Mouse (Mus musculus): ENCODE data around the gene Trim63. TPM values are rescaled to one million over a fixed set of nuclear protein-coding genes. Genes with fewer than 3 reads are reported as not detected.

Trim63 gene
- polyA plus RNA-seq, 1 experiment from 2014 or later, result 0.23 TPM

DNA sequence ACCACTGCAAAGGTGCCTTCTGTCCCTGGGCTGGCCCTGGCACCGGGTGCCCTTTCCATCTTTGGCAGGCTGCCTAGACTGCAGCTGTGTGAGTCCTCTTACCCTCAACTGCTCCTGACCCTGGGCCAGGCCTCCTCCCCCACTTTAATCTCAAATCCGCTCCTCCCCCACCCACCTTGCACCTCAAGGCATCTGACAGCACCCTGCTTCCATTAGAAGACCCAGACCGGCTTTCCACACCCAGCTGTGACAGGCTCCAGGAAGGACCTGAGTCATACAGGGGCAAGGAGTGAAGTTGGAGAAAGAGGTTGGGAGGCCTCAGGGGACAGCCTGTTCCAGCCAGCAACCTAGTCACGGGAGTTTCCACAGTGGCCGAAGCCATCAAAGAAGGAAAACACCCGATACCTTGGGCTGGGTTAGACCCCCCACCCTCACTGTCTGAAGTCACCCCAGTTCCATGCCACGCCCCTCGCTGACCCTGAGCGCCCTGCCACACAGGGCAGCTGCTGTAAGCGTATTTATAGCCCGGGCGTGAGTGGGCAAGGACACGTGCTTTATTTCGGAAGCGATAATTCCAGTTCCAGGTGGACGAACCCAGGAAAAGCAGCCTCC is 41.0 kb downstream of the Trim63 start:
- 57% methylated on average over 16 of the region's 16 CpGs for WGBS
- no peak overlapping the region for H3K9ac ChIP-seq
- ATAC-seq (ENCODE audit: low FRiP score), result no peak

DNA sequence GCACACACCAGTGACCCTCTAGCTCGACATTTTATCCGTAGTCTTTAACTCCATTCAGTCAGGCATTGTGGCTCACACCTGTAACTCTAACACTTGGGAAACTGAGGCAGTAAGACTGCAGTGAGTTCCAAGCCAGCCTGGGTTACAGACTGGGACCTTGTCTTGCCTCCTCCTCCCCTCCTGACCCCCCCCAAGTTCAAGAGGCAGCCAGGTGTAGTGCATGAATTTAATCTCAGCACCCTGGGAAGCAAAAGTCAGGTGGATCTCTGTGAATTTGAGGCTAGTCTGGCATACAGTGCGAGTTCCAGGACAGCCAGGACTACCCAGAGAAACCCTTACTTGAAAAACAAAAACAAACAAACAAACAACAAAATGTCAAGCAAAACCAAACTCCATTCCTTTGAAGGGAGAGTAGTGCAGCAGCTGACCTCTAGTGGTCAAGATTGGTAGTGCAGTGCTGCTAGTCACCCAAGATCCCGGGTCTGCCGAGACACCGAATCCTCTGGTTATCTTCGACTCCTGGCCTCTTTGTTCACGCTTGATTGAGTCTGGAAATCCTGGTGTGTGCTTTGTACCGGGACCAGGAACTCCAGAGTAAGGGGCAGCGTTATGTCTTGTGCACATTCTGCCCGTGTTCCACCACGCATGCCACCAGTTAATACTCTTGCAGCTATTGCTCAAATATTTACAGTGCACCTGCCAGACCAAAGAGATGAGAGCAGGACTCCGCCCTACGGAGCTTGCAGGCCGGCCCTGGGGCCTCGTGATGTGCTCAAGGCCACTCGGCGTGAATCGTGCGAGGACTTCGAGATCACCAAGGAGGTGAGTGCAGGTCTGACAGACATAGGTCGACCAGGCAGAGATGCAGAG is 41.9 kb downstream of the Trim63 start:
- WGBS, result 21% methylated on average over 22 of the region's 22 CpGs
- Histone ChIP-seq H3K9ac (peak overlapping the region; percentile 55), H3K4me2 (replicated peaks) (peak overlapping the region; percentile 46), H3K27me3 (ENCODE audit: control insufficient read depth, insufficient read depth, low read length) (no peaks in the 10 kb centered on the region), H3K36me3 (replicated peaks; ENCODE audit: control insufficient read depth, insufficient read depth) (no peaks in the 10 kb centered on the region), H3K27ac (no peak overlapping the region), H3K4me3 (replicated peaks; ENCODE audit: low read length) (peak overlapping the region; percentile 17), H3K4me1 (replicated peaks; ENCODE audit: control insufficient read depth, insufficient read depth, low read length) (no peaks in the 10 kb centered on the region), H3K9me3 (ENCODE audit: control insufficient read depth, low read length) (no peaks in the 10 kb centered on the region)
- DNase-seq (ENCODE audit: low spot score) (peak; percentile 91), ATAC-seq (ENCODE audit: low FRiP score) (no peak)

More for the DNA sequence above, 41.0 kb downstream of the Trim63 start:
- Histone ChIP-seq H3K36me3 (replicated peaks; ENCODE audit: control insufficient read depth, insufficient read depth) (no peaks in the 10 kb centered on the region), H3K4me1 (replicated peaks; ENCODE audit: control insufficient read depth, insufficient read depth, low read length) (no peaks in the 10 kb centered on the region), H3K27me3 (ENCODE audit: control insufficient read depth, insufficient read depth, low read length) (no peaks in the 10 kb centered on the region), H3K4me3 (replicated peaks; ENCODE audit: low read length) (no peak overlapping the region), H3K4me2 (replicated peaks) (no peak overlapping the region), H3K27ac (no peak overlapping the region), H3K9me3 (ENCODE audit: control insufficient read depth, low read length) (no peaks in the 10 kb centered on the region)
- no peak for DNase-seq (ENCODE audit: low spot score)

DNA sequence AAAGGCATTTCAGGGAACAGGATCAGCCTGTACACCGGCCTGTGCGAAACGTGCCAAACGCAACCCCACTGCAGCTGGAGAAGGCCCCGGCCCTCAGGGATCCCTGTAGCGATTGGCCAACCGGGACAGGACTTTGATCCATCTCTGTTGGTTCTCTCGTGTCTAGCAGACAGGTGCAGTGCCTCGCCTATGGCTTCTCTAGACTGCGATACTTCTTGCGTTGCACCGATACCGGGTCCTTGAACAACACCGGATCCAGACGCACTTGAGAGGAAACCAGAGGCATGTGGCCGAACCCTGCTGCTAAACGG is 42.5 kb downstream of the Trim63 start:
- Histone ChIP-seq H3K9ac (peak overlapping the region; percentile 55), H3K36me3 (replicated peaks; ENCODE audit: control insufficient read depth, insufficient read depth) (no peaks in the 10 kb centered on the region), H3K4me3 (replicated peaks; ENCODE audit: low read length) (peak overlapping the region; percentile 17), H3K4me2 (replicated peaks) (peak overlapping the region; percentile 46), H3K4me1 (replicated peaks; ENCODE audit: control insufficient read depth, insufficient read depth, low read length) (no peaks in the 10 kb centered on the region), H3K9me3 (ENCODE audit: control insufficient read depth, low read length) (no peaks in the 10 kb centered on the region), H3K27ac (no peak overlapping the region), H3K27me3 (ENCODE audit: control insufficient read depth, insufficient read depth, low read length) (no peaks in the 10 kb centered on the region)
- WGBS, result 44% methylated on average over 17 of the region's 17 CpGs
- no peak for DNase-seq (ENCODE audit: low spot score)
- no peak for ATAC-seq (ENCODE audit: low FRiP score)

DNA sequence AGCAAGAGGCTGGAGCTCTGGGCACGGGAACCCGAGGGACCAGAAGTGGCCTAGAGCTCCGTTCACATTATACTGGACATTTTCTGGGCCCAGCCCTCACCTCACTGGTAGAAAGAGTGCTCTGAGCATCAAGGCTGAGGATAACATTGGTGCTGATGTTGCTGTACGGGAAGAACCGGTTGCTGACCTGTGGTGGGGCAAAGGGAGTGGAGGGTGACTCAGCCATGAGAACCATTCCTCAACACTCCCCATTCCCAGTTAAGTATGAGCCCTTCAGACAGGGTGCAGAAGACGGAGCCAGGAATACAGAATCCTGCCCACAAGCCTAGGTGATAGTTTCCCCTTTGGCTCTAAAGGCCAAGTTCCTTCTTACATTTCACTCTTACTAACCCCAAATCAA is 44.7 kb downstream of the Trim63 start:
- WGBS, result 90% methylated on average over 6 of the region's 6 CpGs
- Histone ChIP-seq H3K4me3 (replicated peaks; ENCODE audit: low read length) (no peak overlapping the region), H3K36me3 (replicated peaks; ENCODE audit: control insufficient read depth, insufficient read depth) (no peaks in the 10 kb centered on the region), H3K27me3 (ENCODE audit: control insufficient read depth, insufficient read depth, low read length) (no peaks in the 10 kb centered on the region), H3K9ac (no peak overlapping the region), H3K27ac (no peak overlapping the region), H3K9me3 (ENCODE audit: control insufficient read depth, low read length) (no peaks in the 10 kb centered on the region), H3K4me1 (replicated peaks; ENCODE audit: control insufficient read depth, insufficient read depth, low read length) (no peaks in the 10 kb centered on the region), H3K4me2 (replicated peaks) (no peak overlapping the region)
- ATAC-seq (ENCODE audit: low FRiP score), result no peak
- no peak for DNase-seq (ENCODE audit: low spot score)

DNA sequence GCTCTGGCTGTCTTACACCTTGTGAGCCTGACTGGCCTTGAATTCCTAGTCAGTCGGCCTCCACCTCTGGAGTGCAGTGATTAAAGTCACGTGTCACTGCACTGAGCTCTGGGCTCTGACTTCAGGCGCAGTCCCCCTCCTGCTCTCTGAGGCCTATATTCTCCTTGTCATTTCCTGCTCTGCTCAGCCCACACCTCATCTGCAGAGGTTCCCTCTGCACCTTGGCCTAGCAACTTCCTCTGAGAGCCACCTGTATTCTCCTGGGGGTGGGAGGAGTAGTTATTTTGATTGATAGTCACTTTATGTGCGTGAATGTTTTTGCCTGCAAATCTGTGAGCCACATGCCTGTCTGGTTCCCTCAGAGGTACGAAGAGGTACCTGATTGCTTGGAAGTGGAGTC is 46.3 kb downstream of the Trim63 start:
- Histone ChIP-seq H3K4me1 (replicated peaks; ENCODE audit: control insufficient read depth, insufficient read depth, low read length) (no peaks in the 10 kb centered on the region), H3K9ac (no peak overlapping the region), H3K27me3 (ENCODE audit: control insufficient read depth, insufficient read depth, low read length) (no peaks in the 10 kb centered on the region; the same call in 1 of the 2 replicates), H3K9me3 (ENCODE audit: control insufficient read depth, low read length) (no peaks in the 10 kb centered on the region), H3K4me2 (replicated peaks) (no peak overlapping the region), H3K27ac (no peak overlapping the region), H3K36me3 (replicated peaks; ENCODE audit: control insufficient read depth, insufficient read depth) (no peaks in the 10 kb centered on the region), H3K4me3 (replicated peaks; ENCODE audit: low read length) (no peak overlapping the region)
- 57% methylated on average over 5 of the region's 5 CpGs for WGBS
- ATAC-seq (ENCODE audit: low FRiP score), result no peak
- DNase-seq (ENCODE audit: low spot score), result no peak

DNA sequence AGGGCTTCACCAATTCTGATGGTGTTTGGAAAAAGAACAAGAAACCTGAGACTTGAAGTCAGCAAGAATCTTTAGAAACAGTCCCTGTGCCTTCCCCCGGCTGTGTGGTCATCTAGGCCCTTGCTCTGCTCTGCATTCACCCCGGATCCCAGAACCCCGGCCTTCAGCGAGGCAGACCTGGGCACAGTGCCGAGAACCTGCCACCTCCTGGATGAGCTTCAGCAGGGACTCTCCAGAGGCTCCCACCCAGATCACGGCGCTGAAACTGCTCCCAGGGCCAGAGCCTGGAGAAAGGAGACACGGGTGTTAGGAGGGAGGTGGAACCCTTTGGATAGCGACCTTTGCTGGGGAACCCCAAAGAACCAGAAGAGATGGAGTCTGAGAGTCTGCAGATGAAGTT is 47.2 kb downstream of the Trim63 start:
- no peak overlapping the region for H3K4me3 ChIP-seq (replicated peaks; ENCODE audit: low read length)
- no peaks in the 10 kb centered on the region for H3K36me3 ChIP-seq (replicated peaks; ENCODE audit: control insufficient read depth, insufficient read depth)
- ATAC-seq (ENCODE audit: low FRiP score) (no peak), DNase-seq (ENCODE audit: low spot score) (no peak)
- H3K27me3 ChIP-seq (ENCODE audit: control insufficient read depth, insufficient read depth, low read length), result no peaks in the 10 kb centered on the region; the same call in 1 of the 2 replicates
- no peaks in the 10 kb centered on the region for H3K9me3 ChIP-seq (ENCODE audit: control insufficient read depth, low read length)
- H3K4me1 ChIP-seq (replicated peaks; ENCODE audit: control insufficient read depth, insufficient read depth, low read length), result no peaks in the 10 kb centered on the region
- H3K27ac ChIP-seq, result no peak overlapping the region
- WGBS, result 69% methylated on average over 9 of the region's 9 CpGs
- H3K4me2 ChIP-seq (replicated peaks), result no peak overlapping the region
- H3K9ac ChIP-seq, result no peak overlapping the region

DNA sequence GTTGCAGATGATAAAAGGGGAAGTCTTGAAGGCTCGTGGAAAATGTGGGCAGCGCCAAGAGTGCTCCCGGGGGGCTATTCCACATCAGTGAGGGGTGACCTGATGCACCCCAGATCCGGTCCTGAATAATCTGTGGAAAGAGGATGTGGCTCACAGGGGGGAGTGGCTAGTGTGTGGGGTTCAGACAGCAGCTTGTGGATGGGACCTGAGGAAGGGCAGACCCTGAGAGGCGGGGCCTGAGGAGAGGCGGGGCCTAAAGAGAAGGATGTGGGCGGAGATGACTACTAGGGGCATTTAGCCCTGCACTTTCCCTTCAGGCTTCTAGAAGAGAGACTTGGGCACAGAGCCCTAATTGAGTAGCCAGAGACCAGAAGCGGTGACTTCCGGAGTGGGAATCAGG is 47.7 kb downstream of the Trim63 start:
- DNase-seq (ENCODE audit: low spot score), result no peak
- H3K4me3 ChIP-seq (replicated peaks; ENCODE audit: low read length), result no peak overlapping the region
- H3K36me3 ChIP-seq (replicated peaks; ENCODE audit: control insufficient read depth, insufficient read depth), result no peaks in the 10 kb centered on the region

DNA sequence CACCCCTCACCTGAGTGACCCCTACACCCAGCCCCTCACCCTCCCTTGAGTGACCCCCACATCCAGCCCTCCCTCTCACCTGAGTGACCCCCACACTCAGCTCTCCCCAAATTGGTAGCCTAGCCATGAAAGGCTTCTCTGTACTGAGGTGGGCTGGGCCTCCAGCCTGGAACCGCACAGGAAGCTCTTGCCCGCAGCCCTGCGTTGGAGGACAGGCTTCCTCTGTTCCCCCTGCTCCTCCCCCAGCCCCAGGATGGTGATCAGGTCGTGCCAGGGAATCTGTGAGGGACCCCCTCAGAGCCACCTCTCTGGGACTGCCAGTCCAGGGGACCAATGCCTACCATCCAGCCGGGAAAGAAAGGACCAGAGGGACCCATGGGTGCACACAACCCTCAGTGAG is 50.4 kb downstream of the Trim63 start:
- Histone ChIP-seq H3K27ac (no peak overlapping the region), H3K4me3 (replicated peaks; ENCODE audit: low read length) (no peak overlapping the region), H3K9ac (no peak overlapping the region), H3K36me3 (replicated peaks; ENCODE audit: control insufficient read depth, insufficient read depth) (no peaks in the 10 kb centered on the region), H3K4me2 (replicated peaks) (no peak overlapping the region), H3K9me3 (ENCODE audit: control insufficient read depth, low read length) (no peaks in the 10 kb centered on the region), H3K27me3 (ENCODE audit: control insufficient read depth, insufficient read depth, low read length) (peaks cover 18% of the 10 kb centered on the region), H3K4me1 (replicated peaks; ENCODE audit: control insufficient read depth, insufficient read depth, low read length) (no peaks in the 10 kb centered on the region)
- no peak for ATAC-seq (ENCODE audit: low FRiP score)
- 40% methylated on average over 5 of the region's 5 CpGs for WGBS
- no peak for DNase-seq (ENCODE audit: low spot score)

More for the DNA sequence above, 47.7 kb downstream of the Trim63 start:
- H3K4me2 ChIP-seq (replicated peaks), result no peak overlapping the region
- WGBS, result 21% methylated on average over 9 of the region's 9 CpGs
- no peak overlapping the region for H3K27ac ChIP-seq
- H3K9me3 ChIP-seq (ENCODE audit: control insufficient read depth, low read length), result no peaks in the 10 kb centered on the region
- ATAC-seq (ENCODE audit: low FRiP score), result no peak
- H3K4me1 ChIP-seq (replicated peaks; ENCODE audit: control insufficient read depth, insufficient read depth, low read length), result no peaks in the 10 kb centered on the region
- no peaks in the 10 kb centered on the region; the same call in 1 of the 2 replicates for H3K27me3 ChIP-seq (ENCODE audit: control insufficient read depth, insufficient read depth, low read length)
- H3K9ac ChIP-seq, result no peak overlapping the region

DNA sequence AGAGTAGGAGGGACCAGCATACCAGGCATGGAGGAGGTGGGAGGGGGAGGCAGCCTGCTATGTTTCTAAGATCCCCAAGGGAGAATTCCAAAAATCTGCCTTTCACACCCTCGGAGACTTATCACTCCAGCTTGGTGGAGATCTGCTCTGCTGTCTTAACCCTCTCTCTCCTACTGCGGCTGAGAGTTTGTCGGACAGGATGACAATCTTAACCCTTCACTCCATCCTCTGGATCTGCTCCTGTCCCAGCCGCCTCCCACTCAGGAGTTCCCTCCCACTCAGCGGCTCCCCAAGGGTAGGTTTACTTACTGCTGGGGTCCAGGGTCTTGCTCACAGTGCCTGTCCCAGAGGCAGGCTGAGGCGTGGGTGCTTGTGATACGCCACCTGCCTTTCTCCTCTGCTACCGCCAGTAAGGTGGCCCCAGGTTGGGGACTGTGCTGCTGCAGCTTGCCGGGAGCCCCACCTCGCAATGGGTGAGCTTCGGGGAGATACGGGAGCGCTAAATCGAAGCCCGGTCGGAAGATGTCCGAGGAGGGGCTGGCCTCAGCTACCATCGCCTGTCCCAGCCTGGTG is 55.8 kb downstream of the Trim63 start:
- peak overlapping the region; percentile 45 for H3K4me3 ChIP-seq (replicated peaks; ENCODE audit: low read length)
- no peak overlapping the region for H3K27ac ChIP-seq
- peak overlapping the region; percentile 8; the same call in 1 of the 2 replicates for H3K9ac ChIP-seq
- no peak for ATAC-seq (ENCODE audit: low FRiP score)
- no peaks in the 10 kb centered on the region for H3K9me3 ChIP-seq (ENCODE audit: control insufficient read depth, low read length)
- no peaks in the 10 kb centered on the region for H3K36me3 ChIP-seq (replicated peaks; ENCODE audit: control insufficient read depth, insufficient read depth)
- peak overlapping the region; percentile 97 for H3K4me2 ChIP-seq (replicated peaks)
- H3K27me3 ChIP-seq (ENCODE audit: control insufficient read depth, insufficient read depth, low read length), result peaks cover 39% of the 10 kb centered on the region
- under 1% methylated on average over 18 of the region's 18 CpGs for WGBS
- DNase-seq (ENCODE audit: low spot score), result no peak
- peaks cover 12% of the 10 kb centered on the region; the same call in 1 of the 2 replicates for H3K4me1 ChIP-seq (replicated peaks; ENCODE audit: control insufficient read depth, insufficient read depth, low read length)
